Mouse (Mus musculus) embryonic facial prominence, embryonic 14.5 days (tissue): ENCODE data around the gene Hectd3. TPM values are rescaled to one million over a fixed set of nuclear protein-coding genes. Genes with fewer than 3 reads are reported as not detected.
A peak's percentile ranks its signal among the peaks of the same experiment; 100 is the strongest.

Experiments used
- ATAC-seq: fragments of 200-750 bp; cut with Nextera tagmentation; 2 replicates; pipeline ENCODE4 v1.8.0; 2017; ENCODE audit warnings: low read depth, moderate number of reproducible peaks, moderate TSS enrichment
- DNase-seq: peaks from one replicate; pipeline ENCODE4 v3.0.0-alpha.2; 2015; ENCODE audit warnings: low spot score
- H3K27ac ChIP-seq: fragments of 300-500 bp; sonication (generic); replicated peaks from 2 replicates; pipeline ENCODE4 v1.5.1; 2014; ENCODE audit warnings: low read depth, mild to moderate bottlenecking, low read length, moderate library complexity
- H3K27me3 ChIP-seq: fragments of 300-500 bp; sonication (generic); replicated peaks from 2 replicates; pipeline ENCODE4 v1.6.1; 2014; ENCODE audit warnings: low read length; ENCODE audit not compliant: control insufficient read depth, insufficient read depth
- H3K36me3 ChIP-seq: fragments of 300-500 bp; sonication (generic); 2 replicates; pipeline ENCODE4 v1.6.1; 2014; ENCODE audit warnings: low read length, mixed read lengths; ENCODE audit not compliant: control insufficient read depth, insufficient read depth
- H3K4me1 ChIP-seq: fragments of 300-500 bp; sonication (generic); 2 replicates; pipeline ENCODE4 v1.6.1; 2014; ENCODE audit warnings: antibody characterized with exemption, low read length; ENCODE audit not compliant: control insufficient read depth, insufficient read depth
- H3K4me2 ChIP-seq: fragments of 300-500 bp; sonication (generic); 2 replicates; pipeline ENCODE4 v1.6.1; 2014; ENCODE audit warnings: low read depth, mild to moderate bottlenecking, low read length, moderate library complexity, mixed read lengths
- H3K4me3 ChIP-seq: fragments of 300-500 bp; sonication (generic); 2 replicates; pipeline ENCODE4 v1.5.1; 2014; ENCODE audit warnings: low read depth, mild to moderate bottlenecking, low read length
- H3K9ac ChIP-seq: fragments of 300-500 bp; sonication (generic); 2 replicates; pipeline ENCODE4 v1.6.1; 2014; ENCODE audit warnings: low read depth, mild to moderate bottlenecking, low read length, moderate library complexity, mixed read lengths
- H3K9me3 ChIP-seq: fragments of 300-500 bp; sonication (generic); 2 replicates; pipeline ENCODE4 v1.6.1; 2016; ENCODE audit warnings: low read length; ENCODE audit not compliant: control insufficient read depth
- WGBS: fragments of 180-500 bp; shearing (Covaris S2); extraction: QIAGEN DNeasy Blood & Tissue Kit; methylation state at CpG from one replicate; pipeline ENCODE4 v1.1.7; 2014; 5-methylcytosine and 5-hydroxymethylcytosine counted together
- polyA plus RNA-seq: library from polyadenylated mRNA; unstranded; fragments of >200 nt; fragmentation: Nextera tagmentation; extraction: Ambion mirVana; gene quantifications from 2 replicates; pipeline ENCODE4 v1.2.1, GENCODE M21; 2014

The Hectd3 gene
- polyA plus RNA-seq, result 9.1 and 9.8 TPM in 2 replicates

GRCm38 (mm10) chr4:116995131-116995797 lies at the start of gene Hectd3:
Hectd3 (plus strand) TSS chr4:116995317.
- H3K4me2 ChIP-seq, result peak within 1 kb of the TSS; percentile 98
- peaks cover 23% of the 10 kb centered on the region for H3K36me3 ChIP-seq
- DNase-seq (peak; percentile 82), ATAC-seq (peak; percentile 75)
- peak within 1 kb of the TSS; percentile 92 for H3K4me3 ChIP-seq
- WGBS, result 2% methylated on average over 37 of the region's 58 CpGs
- no peaks in the 10 kb centered on the region for H3K9me3 ChIP-seq
- H3K27me3 ChIP-seq, result no peaks in the 10 kb centered on the region
- peak within 1 kb of the TSS; percentile 77 for H3K9ac ChIP-seq
- no peak within 1 kb of the TSS; the same call in 1 of the 2 replicates for H3K27ac ChIP-seq
- H3K4me1 ChIP-seq, result peaks cover 9% of the 10 kb centered on the region

- ATAC-seq (no peak), DNase-seq (peak; percentile 3)
- Histone ChIP-seq H3K9me3 (no peaks in the 10 kb centered on the region), H3K36me3 (no peaks in the 10 kb centered on the region), H3K4me3 (no peak overlapping the region), H3K9ac (no peak overlapping the region), H3K4me2 (no peak overlapping the region), H3K27me3 (no peaks in the 10 kb centered on the region), H3K4me1 (no peaks in the 10 kb centered on the region), H3K27ac (no peak overlapping the region)
- WGBS, result 50% methylated on average over 1 of the region's 1 CpGs
These were observed 43.5 kb upstream of the Hectd3 start for GRCm38 (mm10) chr4:116951642-116952041.

- no peaks in the 10 kb centered on the region for H3K9me3 ChIP-seq
- no peaks in the 10 kb centered on the region for H3K36me3 ChIP-seq
- H3K27ac ChIP-seq, result no peak overlapping the region
- 73% methylated on average over 7 of the region's 7 CpGs for WGBS
- H3K4me1 ChIP-seq, result no peaks in the 10 kb centered on the region
- no peak for ATAC-seq
- H3K9ac ChIP-seq, result no peak overlapping the region
- H3K27me3 ChIP-seq, result no peaks in the 10 kb centered on the region
- no peak overlapping the region for H3K4me3 ChIP-seq
- no peak for DNase-seq
- H3K4me2 ChIP-seq, result no peak overlapping the region
These were observed 40.2 kb upstream of the Hectd3 start for GRCm38 (mm10) chr4:116954951-116955350.

- Histone ChIP-seq H3K4me2 (no peak overlapping the region), H3K4me3 (no peak overlapping the region), H3K9ac (no peak overlapping the region), H3K9me3 (no peaks in the 10 kb centered on the region), H3K36me3 (no peaks in the 10 kb centered on the region), H3K27me3 (no peaks in the 10 kb centered on the region), H3K27ac (no peak overlapping the region), H3K4me1 (no peaks in the 10 kb centered on the region)
- ATAC-seq (no peak), DNase-seq (no peak)
- 67% methylated on average over 2 of the region's 2 CpGs for WGBS
These were observed 18.6 kb upstream of the Hectd3 start for GRCm38 (mm10) chr4:116976503-116976902.

- no peak for DNase-seq
- no peak for ATAC-seq
- 92% methylated on average over 7 of the region's 7 CpGs for WGBS
- Histone ChIP-seq H3K9me3 (no peaks in the 10 kb centered on the region), H3K27ac (no peak overlapping the region), H3K27me3 (no peaks in the 10 kb centered on the region), H3K9ac (no peak overlapping the region), H3K36me3 (peaks cover 5% of the 10 kb centered on the region), H3K4me1 (no peaks in the 10 kb centered on the region), H3K4me3 (no peak overlapping the region), H3K4me2 (no peak overlapping the region)
These were observed 9.4 kb upstream of the Hectd3 start for GRCm38 (mm10) chr4:116985681-116986080.

- Histone ChIP-seq H3K36me3 (peaks cover 10% of the 10 kb centered on the region), H3K9me3 (no peaks in the 10 kb centered on the region), H3K27ac (no peak overlapping the region), H3K27me3 (no peaks in the 10 kb centered on the region), H3K4me3 (no peak overlapping the region), H3K9ac (no peak overlapping the region), H3K4me2 (no peak overlapping the region), H3K4me1 (no peaks in the 10 kb centered on the region)
- WGBS, result 60% methylated on average over 17 of the region's 17 CpGs
- ATAC-seq, result peak; percentile 67; the same call in 1 of the 2 replicates
- peak; percentile 82 for DNase-seq
These were observed 8.6 kb upstream of the Hectd3 start for GRCm38 (mm10) chr4:116986400-116987121.

- Histone ChIP-seq H3K9me3 (no peaks in the 10 kb centered on the region), H3K4me1 (no peaks in the 10 kb centered on the region), H3K9ac (no peak overlapping the region), H3K4me3 (no peak overlapping the region), H3K4me2 (no peak overlapping the region), H3K36me3 (peaks cover 10% of the 10 kb centered on the region), H3K27ac (no peak overlapping the region), H3K27me3 (no peaks in the 10 kb centered on the region)
- 76% methylated on average over 5 of the region's 5 CpGs for WGBS
- no peak for ATAC-seq
- no peak for DNase-seq
These were observed 8.0 kb upstream of the Hectd3 start for GRCm38 (mm10) chr4:116987122-116987456.

- Histone ChIP-seq H3K36me3 (peaks cover 10% of the 10 kb centered on the region), H3K27ac (no peak overlapping the region), H3K4me2 (no peak overlapping the region), H3K4me1 (peaks cover 6% of the 10 kb centered on the region), H3K4me3 (no peak overlapping the region), H3K27me3 (no peaks in the 10 kb centered on the region), H3K9ac (no peak overlapping the region), H3K9me3 (no peaks in the 10 kb centered on the region)
- DNase-seq, result peak; percentile 20
- ATAC-seq, result peak; percentile 30; the same call in 1 of the 2 replicates
- WGBS, result 47% methylated on average over 6 of the region's 6 CpGs
These were observed 5.4 kb upstream of the Hectd3 start for GRCm38 (mm10) chr4:116989731-116990130.
